Mouse (Mus musculus): ENCODE data around the gene Kif6.

DNA sequence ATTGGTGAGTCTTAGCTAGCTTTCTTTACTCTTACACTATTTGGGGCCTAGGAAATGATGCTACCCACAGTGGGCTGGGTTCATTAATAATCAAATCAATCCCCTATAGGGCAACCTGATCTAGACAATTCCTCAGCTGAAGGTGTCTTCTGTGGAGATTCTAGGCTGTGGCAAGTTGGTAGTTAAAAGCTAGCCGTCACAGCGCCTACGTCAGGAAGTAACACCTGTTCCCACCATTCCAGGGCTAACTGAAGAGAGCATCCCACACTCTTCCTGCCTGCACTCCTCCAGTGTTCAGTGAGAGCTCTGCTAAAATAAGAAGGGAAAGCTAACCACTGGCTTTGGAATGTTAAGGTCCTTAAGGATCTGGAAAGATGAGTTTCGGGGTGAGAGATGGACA is 205.3 kb downstream of the Kif6 start:
- TF ChIP-seq CTCF (IDR thresholded peaks at IDR 0.05; ENCODE audit: low read depth, low read length), result no peak
- TF ChIP-seq GATA2 (IDR thresholded peaks at IDR 0.05; ENCODE audit: borderline replicate concordance, low read depth, low read length), result no peak
- TF ChIP-seq GATA1 (IDR thresholded peaks at IDR 0.05; ENCODE audit: borderline replicate concordance, low read length), result no peak
- TF ChIP-seq TAL1 (conservative IDR thresholded peaks at IDR 0.05; ENCODE audit: low read depth, low read length), result no peak
